Mouse (Mus musculus) lung, postnatal 14 days (tissue): Measurements from ENCODE around the gene Pam.

ENCODE experiments used
- DNase-seq: peaks from one replicate; pipeline ENCODE4 v3.0.0; 2021

Pam gene

DNA sequence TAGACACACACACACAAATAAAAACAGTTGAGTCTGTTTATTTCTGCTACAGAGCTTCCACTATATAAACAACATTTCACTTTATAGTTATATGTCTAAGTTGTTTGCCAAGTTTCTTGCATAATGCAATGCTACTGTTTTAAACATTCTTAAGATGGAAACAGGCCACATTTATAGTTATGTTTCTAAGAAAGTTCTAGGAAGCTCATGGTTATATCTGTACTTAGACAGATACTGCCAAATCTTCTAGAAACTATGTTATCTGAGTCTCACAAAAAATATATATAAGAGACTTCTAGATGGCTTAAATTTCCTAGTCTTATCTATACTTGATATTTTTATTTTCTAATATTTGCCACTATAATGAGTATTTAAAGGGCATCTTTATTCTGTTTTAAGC lies 342.2 kb downstream of the Pam start:
- DNase-seq: no peak

DNA sequence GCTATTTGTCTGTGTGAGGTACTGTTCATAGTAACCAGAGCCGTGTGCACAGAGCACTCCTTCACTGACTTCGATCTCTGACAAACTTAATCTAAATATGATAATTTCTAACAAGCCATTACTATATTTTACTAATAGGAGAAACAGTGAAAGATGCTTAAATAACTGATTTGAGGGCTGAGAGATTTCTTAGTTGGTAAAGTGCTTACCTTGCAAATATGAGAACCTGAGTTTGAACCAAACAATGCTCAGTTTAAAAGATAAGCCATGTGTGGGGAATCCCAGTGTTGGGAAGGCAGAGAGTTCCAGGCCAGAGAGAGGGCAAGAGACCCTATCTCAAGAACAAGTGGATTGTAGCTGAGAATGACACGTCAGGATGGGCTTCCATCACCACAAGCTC lies 347.3 kb downstream of the Pam start:
- DNase-seq: no peak

DNA sequence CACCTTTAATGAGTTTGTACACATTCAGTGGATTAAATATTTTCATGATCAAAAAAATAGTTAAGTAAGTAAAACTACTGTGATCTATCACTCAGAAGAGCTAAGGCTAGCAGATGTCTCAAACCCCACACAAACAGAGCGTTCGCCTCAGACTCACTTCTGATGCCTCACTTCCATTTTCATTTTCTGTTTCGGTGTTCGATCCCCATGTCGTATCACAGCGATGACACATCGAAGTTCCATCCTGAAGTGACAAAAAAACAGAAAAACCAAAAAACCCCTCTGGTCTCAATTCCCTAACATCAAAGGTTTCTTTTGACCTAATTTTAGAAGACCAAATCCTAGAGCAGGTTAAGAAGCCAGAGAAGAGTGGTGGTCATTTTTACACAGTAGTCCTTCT lies 349.2 kb downstream of the Pam start:
- DNase-seq: no peak

DNA sequence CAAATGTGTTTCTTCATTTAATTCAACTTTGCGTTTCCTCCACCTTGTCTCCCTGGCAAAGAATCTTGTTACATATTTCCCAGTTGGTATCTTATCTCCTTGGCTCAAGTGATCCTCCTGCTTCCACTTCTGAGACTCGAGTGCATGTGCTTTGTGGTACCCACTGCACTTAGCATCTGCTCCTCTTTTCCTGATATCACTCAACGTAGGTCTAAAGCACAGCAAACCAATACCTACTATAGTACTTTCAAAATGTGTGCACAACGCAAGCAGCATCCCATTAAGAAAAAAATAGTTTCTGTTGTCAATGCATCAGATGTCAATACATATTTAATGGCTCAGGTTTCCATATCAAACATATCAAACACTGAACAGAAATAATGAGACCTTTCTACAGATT lies 349.7 kb downstream of the Pam start:
- DNase-seq: no peak
